Mouse (Mus musculus) forebrain, embryonic 14.5 days (tissue): Measurements from ENCODE around the gene Gdpgp1. TPM values are rescaled to one million over a fixed set of nuclear protein-coding genes. Genes with fewer than 3 reads are reported as not detected.

Experiments
- ATAC-seq: fragments of 200-750 bp; cut with Nextera tagmentation; 2 replicates; pipeline ENCODE4 v1.8.0; 2017; ENCODE audit warnings: mild to moderate bottlenecking, moderate library complexity
- DNase-seq: peaks from one replicate; pipeline ENCODE4 v3.0.0-alpha.2; 2015; ENCODE audit warnings: low spot score
- H3K27ac ChIP-seq: fragments of 300-500 bp; sonication (generic); 2 replicates; pipeline ENCODE4 v1.5.1; 2014; ENCODE audit warnings: low read depth, mild to moderate bottlenecking, control low read depth, low read length, moderate library complexity
- H3K27me3 ChIP-seq: fragments of 300-500 bp; sonication (generic); replicated peaks from 2 replicates; pipeline ENCODE4 v1.6.1; 2014; ENCODE audit warnings: low read length, control low read depth, mixed read lengths; ENCODE audit not compliant: control insufficient read depth, insufficient read depth
- H3K36me3 ChIP-seq: fragments of 300-500 bp; sonication (generic); 2 replicates; pipeline ENCODE4 v1.6.1; 2014; ENCODE audit warnings: low read length, control low read depth; ENCODE audit not compliant: control insufficient read depth, insufficient read depth
- H3K4me1 ChIP-seq: fragments of 300-500 bp; sonication (generic); 2 replicates; pipeline ENCODE4 v1.6.1; 2014; ENCODE audit warnings: antibody characterized with exemption, low read length, control low read depth; ENCODE audit not compliant: control insufficient read depth, insufficient read depth
- H3K4me2 ChIP-seq: fragments of 300-500 bp; sonication (generic); 2 replicates; pipeline ENCODE4 v1.6.1; 2014; ENCODE audit warnings: mild to moderate bottlenecking, control low read depth, low read length
- H3K4me3 ChIP-seq: fragments of 300-500 bp; sonication (generic); 2 replicates; pipeline ENCODE4 v1.5.1; 2014; ENCODE audit warnings: low read depth, low read length, control low read depth
- H3K9ac ChIP-seq: fragments of 300-500 bp; sonication (generic); 2 replicates; pipeline ENCODE4 v1.6.1; 2014; ENCODE audit warnings: mild to moderate bottlenecking, low read length, control low read depth, moderate library complexity
- H3K9me3 ChIP-seq: fragments of 300-500 bp; sonication (generic); replicated peaks from 2 replicates; pipeline ENCODE4 v1.6.1; 2016; ENCODE audit warnings: low read length, control low read depth, mixed read lengths; ENCODE audit not compliant: control insufficient read depth
- WGBS: fragments of 180-500 bp; shearing (Covaris S2); extraction: QIAGEN DNeasy Blood & Tissue Kit; methylation state at CpG from one replicate; pipeline ENCODE4 v1.1.7; 2014; 5-methylcytosine and 5-hydroxymethylcytosine counted together
- polyA plus RNA-seq: library from polyadenylated mRNA; unstranded; fragments of >200 nt; fragmentation: Nextera tagmentation; extraction: Ambion mirVana; gene quantifications from 2 replicates; pipeline ENCODE4 v1.2.1, GENCODE M21; 2014

The Gdpgp1 gene
- polyA plus RNA-seq, 1 experiment from 2014 or later, result 2.1 TPM

DNA sequence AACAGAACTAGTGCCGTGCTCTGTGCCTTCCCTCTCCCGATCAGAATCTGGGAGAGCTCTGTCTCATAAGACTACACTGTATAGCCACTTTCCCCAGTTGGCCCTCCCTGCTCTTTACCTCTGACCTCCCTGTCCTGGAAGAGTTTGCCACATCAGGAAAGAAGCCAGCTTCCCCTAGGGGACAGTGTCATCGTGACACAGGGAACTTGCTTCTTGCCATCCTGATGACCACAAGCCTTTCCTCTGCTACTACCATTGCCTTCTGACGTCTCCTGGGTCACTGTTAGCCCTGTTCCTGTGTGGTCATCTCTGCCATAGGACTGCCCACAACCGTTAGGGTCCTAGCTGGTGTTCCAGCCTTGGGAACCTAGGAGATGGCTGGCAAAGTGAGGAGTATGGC is 29.7 kb upstream of the Gdpgp1 start:
- Histone ChIP-seq H3K36me3 (0 out of 2 replicates have a peak, but pooled peaks cover 3% of the 10 kb centered on the region), H3K4me1 (peaks cover 38% of the 10 kb centered on the region), H3K4me3 (no peak overlapping the region), H3K27ac (peak overlapping the region; percentile 52; the same call in 1 of the 2 replicates), H3K9ac (no peak overlapping the region), H3K27me3 (no peaks in the 10 kb centered on the region), H3K9me3 (no peaks in the 10 kb centered on the region), H3K4me2 (no peak overlapping the region)
- whole genome bisulfite sequencing, result 85% methylated on average over 5 of the region's 5 CpGs
- no peak for ATAC-seq
- DNase-seq, result no peak

DNA sequence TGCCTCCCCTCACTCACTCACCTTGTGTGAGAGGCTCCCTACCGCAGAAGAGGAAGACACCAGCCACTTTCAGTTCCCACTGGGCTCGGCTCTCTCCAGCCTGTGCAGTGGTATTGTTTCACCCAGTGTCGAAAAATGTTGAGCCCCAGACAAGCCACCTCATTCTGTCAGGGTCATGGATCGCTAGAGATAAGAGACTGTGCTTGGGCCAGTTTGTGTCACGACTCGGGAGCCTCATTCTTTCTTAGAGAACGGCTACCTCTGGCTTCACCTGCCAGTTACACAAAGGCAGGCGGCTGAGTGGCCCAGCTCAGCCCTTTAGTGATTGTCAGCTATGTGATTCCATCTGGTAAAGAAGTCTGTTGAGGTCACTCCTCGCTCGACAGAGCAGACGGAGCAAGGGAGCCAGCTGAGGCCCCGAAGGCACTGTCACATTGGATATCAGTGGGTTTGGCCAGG is 29.0 kb upstream of the Gdpgp1 start:
- H3K9ac ChIP-seq, result peak overlapping the region; percentile 21; the same call in 1 of the 2 replicates
- DNase-seq, result no peak
- WGBS, result 53% methylated on average over 12 of the region's 12 CpGs

DNA sequence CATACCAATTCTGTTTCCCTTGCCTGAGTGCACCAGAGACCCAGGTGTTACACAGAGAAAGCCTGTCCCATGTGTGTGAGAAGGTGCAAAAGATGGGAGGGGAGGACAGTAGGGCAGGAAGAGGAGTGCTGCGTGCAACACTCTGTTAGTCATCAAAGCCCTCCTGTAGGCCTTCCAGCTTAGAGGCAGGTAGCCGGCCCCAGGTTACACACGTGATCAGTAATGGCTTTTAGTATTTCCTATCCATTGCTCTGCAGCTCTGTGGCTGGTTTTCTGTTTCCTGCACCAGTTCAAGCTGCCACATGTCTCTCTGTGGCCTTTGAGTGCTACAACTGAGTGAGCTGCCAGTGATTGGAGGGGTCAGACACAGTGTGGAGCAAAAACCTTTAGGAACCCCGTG is 28.3 kb upstream of the Gdpgp1 start:
- peaks cover 39% of the 10 kb centered on the region for H3K4me1 ChIP-seq

More for the DNA sequence above, 29.0 kb upstream of the Gdpgp1 start:
- no peak overlapping the region for H3K4me2 ChIP-seq
- no peaks in the 10 kb centered on the region for H3K27me3 ChIP-seq
- no peaks in the 10 kb centered on the region for H3K9me3 ChIP-seq
- no peak overlapping the region for H3K4me3 ChIP-seq
- peak overlapping the region; percentile 52; the same call in 1 of the 2 replicates for H3K27ac ChIP-seq
- peaks cover 40% of the 10 kb centered on the region for H3K4me1 ChIP-seq
- 0 out of 2 replicates have a peak, but pooled peaks cover 3% of the 10 kb centered on the region for H3K36me3 ChIP-seq
- no peak for ATAC-seq

DNA sequence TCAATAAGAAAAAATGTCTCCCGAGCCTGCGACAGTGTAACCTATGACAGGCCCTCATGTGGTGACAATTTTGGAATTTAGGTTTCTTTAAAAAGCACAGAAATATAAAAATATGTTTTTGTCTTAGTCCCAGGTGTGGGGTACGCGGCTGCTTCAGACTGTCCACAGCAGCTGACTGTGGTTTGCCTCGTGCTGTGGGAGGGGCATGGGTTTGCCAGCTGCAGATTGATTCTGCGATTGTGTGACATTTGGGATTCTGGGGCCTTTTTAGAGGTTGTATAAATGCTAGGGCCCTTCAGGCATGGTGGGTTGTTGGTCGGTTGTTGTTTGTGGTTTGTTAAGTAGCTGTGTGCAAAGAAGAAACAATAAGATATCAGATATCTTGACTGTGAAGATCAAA is 27.7 kb upstream of the Gdpgp1 start:
- no peaks in the 10 kb centered on the region for H3K27me3 ChIP-seq
- 0 out of 2 replicates have a peak, but pooled peaks cover 3% of the 10 kb centered on the region for H3K36me3 ChIP-seq
- no peak overlapping the region for H3K27ac ChIP-seq
- H3K4me1 ChIP-seq, result peaks cover 33% of the 10 kb centered on the region
- ATAC-seq, result no peak
- H3K9me3 ChIP-seq, result no peaks in the 10 kb centered on the region
- H3K9ac ChIP-seq, result no peak overlapping the region
- DNase-seq, result no peak
- 90% methylated on average over 7 of the region's 7 CpGs for WGBS
- no peak overlapping the region for H3K4me2 ChIP-seq
- H3K4me3 ChIP-seq, result no peak overlapping the region

More for the DNA sequence above, 28.3 kb upstream of the Gdpgp1 start:
- Histone ChIP-seq H3K9me3 (no peaks in the 10 kb centered on the region), H3K27ac (no peak overlapping the region), H3K27me3 (no peaks in the 10 kb centered on the region), H3K36me3 (0 out of 2 replicates have a peak, but pooled peaks cover 3% of the 10 kb centered on the region), H3K4me2 (no peak overlapping the region), H3K9ac (peak overlapping the region; percentile 22; the same call in 1 of the 2 replicates), H3K4me3 (no peak overlapping the region)
- ATAC-seq, result no peak
- WGBS, result 86% methylated on average over 4 of the region's 4 CpGs
- DNase-seq, result no peak

DNA sequence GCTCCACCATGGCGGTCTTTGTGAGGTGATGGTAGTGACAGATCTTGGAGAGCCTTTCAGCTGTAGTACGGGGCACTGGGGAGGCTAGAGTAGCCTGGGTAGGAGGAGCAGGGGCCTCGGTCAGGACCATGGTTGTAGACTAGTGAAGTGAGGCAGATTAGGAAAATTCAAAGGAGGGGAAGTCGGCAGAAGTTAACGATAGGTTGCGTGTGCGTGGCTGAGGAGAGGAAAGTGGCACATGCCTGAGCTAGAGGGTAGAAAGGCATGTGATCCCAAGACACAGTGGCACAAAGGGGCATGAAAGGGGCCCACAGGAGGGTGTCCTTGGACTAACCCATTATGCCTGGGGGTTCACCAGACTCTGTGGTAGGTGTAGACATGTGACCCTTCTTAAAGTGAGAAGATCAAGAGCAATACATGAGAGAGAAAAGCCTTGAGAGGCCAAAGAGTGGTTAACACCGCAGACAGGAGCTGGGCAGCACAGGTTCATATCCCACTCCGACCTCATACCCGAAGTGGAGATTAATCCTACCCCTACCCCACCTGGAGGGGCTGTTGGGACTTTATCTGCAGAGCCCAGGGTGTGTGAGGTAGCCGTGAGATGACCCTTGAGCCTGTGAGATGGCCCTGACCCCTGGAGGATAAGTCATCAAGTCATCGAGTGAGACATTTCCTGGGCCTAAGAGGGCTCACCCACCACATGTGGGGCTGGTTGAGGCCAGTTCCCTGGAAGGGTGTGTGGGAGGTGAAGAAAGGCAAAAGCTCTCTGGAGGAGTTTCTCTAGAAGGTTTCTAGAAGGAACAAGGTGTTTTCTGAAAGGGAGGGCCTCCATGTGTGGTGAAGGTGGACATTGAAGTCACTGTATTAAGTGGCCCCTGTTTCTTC is 26.7 kb upstream of the Gdpgp1 start:
- no peak overlapping the region for H3K4me3 ChIP-seq
- 86% methylated on average over 12 of the region's 12 CpGs for WGBS
- H3K27ac ChIP-seq, result no peak overlapping the region
- no peak overlapping the region for H3K4me2 ChIP-seq
- H3K4me1 ChIP-seq, result peaks cover 30% of the 10 kb centered on the region
- no peaks in the 10 kb centered on the region for H3K27me3 ChIP-seq
- H3K36me3 ChIP-seq, result 0 out of 2 replicates have a peak, but pooled peaks cover 3% of the 10 kb centered on the region
- no peak for DNase-seq
- ATAC-seq, result no peak
- H3K9ac ChIP-seq, result no peak overlapping the region
- H3K9me3 ChIP-seq, result no peaks in the 10 kb centered on the region

DNA sequence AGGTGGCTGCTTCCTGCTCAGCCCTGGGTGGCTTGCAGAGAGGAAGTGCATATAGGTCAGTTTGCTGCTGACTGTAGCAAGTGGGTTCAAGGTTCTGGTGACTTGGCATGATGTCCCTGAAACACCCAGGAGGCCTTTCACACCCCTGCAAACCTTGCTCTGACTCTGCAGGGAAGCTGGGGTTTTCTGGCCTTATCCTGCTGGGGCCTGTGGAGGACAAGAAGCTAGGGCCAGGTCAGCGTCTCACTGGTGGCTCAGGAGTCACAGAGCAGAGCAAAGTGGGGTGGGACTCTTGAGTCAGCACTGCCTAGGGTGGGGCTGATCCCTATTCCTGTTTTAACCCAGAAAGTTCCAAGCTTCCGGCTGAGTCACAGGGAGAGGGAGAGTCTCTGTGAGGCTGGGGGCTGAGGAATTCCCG is 25.3 kb upstream of the Gdpgp1 start:
- no peak for ATAC-seq
- H3K9me3 ChIP-seq, result no peaks in the 10 kb centered on the region
- H3K27ac ChIP-seq, result no peak overlapping the region
- H3K4me1 ChIP-seq, result peaks cover 16% of the 10 kb centered on the region
- H3K27me3 ChIP-seq, result no peaks in the 10 kb centered on the region
- H3K4me2 ChIP-seq, result no peak overlapping the region
- H3K36me3 ChIP-seq, result 0 out of 2 replicates have a peak, but pooled peaks cover 2% of the 10 kb centered on the region
- 76% methylated on average over 3 of the region's 3 CpGs for WGBS
- no peak for DNase-seq
- H3K4me3 ChIP-seq, result no peak overlapping the region
- H3K9ac ChIP-seq, result no peak overlapping the region

DNA sequence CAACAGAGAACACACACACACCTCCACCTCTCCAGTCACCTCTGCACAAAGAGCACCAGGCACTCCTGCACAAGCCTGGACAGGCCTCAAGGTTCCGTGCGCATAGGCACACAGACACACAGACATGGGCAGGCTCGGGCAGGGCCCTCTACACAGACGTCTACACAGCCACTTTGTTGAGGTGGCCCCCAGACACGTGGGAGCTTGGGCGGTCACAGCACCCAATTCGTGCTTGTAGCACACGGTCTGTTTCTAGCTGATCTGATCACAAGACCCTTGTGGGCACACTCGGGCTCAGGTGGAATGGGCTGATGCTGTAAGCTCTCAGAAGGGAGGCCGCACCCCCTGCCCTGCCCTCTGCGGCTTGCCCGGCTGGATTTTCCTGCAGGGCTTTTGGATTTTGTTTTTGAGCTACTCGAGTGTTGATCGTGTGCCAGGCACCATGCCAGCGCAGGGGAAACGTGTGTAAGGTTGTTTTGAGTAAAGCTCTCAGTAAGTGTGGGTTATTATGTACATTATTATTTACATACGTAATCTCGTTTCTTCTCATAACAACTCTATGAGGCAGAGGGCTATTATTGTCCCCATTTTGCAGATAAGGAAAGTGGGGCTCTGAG is 24.5 kb upstream of the Gdpgp1 start:
- H3K27ac ChIP-seq, result no peak overlapping the region
- no peak for DNase-seq
- H3K27me3 ChIP-seq, result no peaks in the 10 kb centered on the region
- H3K36me3 ChIP-seq, result peaks cover 4% of the 10 kb centered on the region
- 68% methylated on average over 18 of the region's 18 CpGs for WGBS
- H3K4me2 ChIP-seq, result no peak overlapping the region
- H3K9me3 ChIP-seq, result no peaks in the 10 kb centered on the region
- no peak overlapping the region for H3K9ac ChIP-seq
- no peak for ATAC-seq
- H3K4me1 ChIP-seq, result peaks cover 10% of the 10 kb centered on the region
- no peak overlapping the region for H3K4me3 ChIP-seq

DNA sequence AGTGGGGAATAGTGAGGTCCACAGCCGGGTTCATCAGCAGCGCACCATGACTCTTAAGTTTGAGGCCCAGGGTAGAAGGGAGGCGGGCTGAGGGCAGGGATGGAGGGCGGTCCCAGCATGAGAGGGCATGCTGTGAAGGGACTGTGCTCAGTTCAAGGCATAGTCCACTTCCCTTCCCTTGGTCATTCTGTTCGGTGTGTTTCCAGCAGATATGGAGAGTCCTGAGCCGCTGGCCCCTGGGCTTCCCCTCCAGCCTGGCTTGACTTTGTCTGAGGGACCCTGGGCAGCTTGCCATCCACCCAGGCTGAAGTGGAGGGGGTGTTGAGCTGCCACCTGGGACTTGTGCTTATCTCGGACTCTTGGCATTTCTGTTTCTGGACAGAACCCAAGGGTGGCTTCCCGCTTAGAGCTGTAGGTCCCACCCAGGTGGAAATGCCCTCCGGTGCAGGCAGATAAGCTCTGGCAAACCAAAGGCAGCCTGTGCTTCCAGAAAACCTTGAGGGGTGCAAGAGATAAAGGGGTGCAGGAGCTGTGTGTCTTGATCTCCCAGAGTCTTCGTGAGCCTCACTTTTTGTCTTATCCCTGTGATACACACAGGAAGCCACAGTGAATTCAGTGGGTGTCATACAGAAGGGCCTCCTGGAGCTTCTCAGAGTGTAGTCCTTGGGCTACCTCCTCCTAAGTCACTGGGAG is 23.8 kb upstream of the Gdpgp1 start:
- Histone ChIP-seq H3K4me3 (no peak overlapping the region), H3K4me2 (no peak overlapping the region), H3K9ac (no peak overlapping the region), H3K4me1 (peaks cover 5% of the 10 kb centered on the region), H3K27me3 (no peaks in the 10 kb centered on the region), H3K27ac (no peak overlapping the region), H3K9me3 (no peaks in the 10 kb centered on the region), H3K36me3 (peaks cover 12% of the 10 kb centered on the region)
- ATAC-seq (no peak), DNase-seq (no peak)
- WGBS, result 69% methylated on average over 10 of the region's 10 CpGs
